Comparison of ENCODE assay signal across 10 mouse cellular contexts in genomic region chr1:90225603-90226254, GRCm38 (mm10). TPM values are rescaled to one million over a fixed set of nuclear protein-coding genes. Genes with fewer than 3 reads are reported as not detected.
DNase-seq lines count a peak whose midpoint lies in the region; ATAC-seq and TF ChIP-seq lines count a peak whose summit lies in the region.
"Had no signal": no experiment of that assay in that cellular context is flagged by ENCODE, and none has a peak within 500 bp of the region (broad histone marks: within the 10 kb centered on the region; RNA-seq: fewer than 3 reads in every experiment).

No protein-coding gene starts in this region.

- WGBS in intestine, embryonic 14.5 days = 48% methylated on average over 9 of the region's 9 CpGs
- 44% methylated on average over 9 of the region's 9 CpGs for WGBS in intestine, postnatal 0 days
- 44% methylated on average over 9 of the region's 9 CpGs for WGBS in kidney, postnatal 0 days
- 36% methylated on average over 9 of the region's 9 CpGs for WGBS in stomach, embryonic 16.5 days
- WGBS in midbrain, embryonic 11.5 days = 77% methylated on average over 9 of the region's 9 CpGs

- H3K4me2 ChIP-seq in intestine, embryonic 14.5 days (ENCODE audit: low read length) = no peak overlapping the region
- no peak overlapping the region for H3K4me2 ChIP-seq in intestine, postnatal 0 days (replicated peaks; ENCODE audit: low read depth)
- no peak overlapping the region for H3K4me2 ChIP-seq in kidney, postnatal 0 days (ENCODE audit: low read length)
- H3K4me2 ChIP-seq in stomach, embryonic 16.5 days (ENCODE audit: low read depth, low read length) = no peak overlapping the region
- no peak overlapping the region for H3K4me2 ChIP-seq in midbrain, embryonic 11.5 days

- 0 out of 2 replicates have a peak, but pooled peaks have one; percentile 61 for ATAC-seq in intestine, embryonic 14.5 days (replicated peaks; ENCODE audit: low FRiP score, low TSS enrichment, low read depth)
- ATAC-seq in intestine, postnatal 0 days = no peak
- ATAC-seq in kidney, postnatal 0 days (replicated peaks; ENCODE audit: low FRiP score, low read depth) = no peak
- ATAC-seq in stomach, embryonic 16.5 days (ENCODE audit: insufficient read depth, low FRiP score) = peak; percentile 78
- no peak for ATAC-seq in midbrain, embryonic 11.5 days (ENCODE audit: low FRiP score)
- ATAC-seq: forebrain, postnatal 0 days had no signal

- H3K9me3 ChIP-seq in intestine, embryonic 14.5 days (ENCODE audit: control insufficient read depth, low read length) = no peaks in the 10 kb centered on the region
- H3K9me3 ChIP-seq in intestine, postnatal 0 days (ENCODE audit: control insufficient read depth) = no peaks in the 10 kb centered on the region
- H3K9me3 ChIP-seq in kidney, postnatal 0 days (replicated peaks; ENCODE audit: low read length) = no peaks in the 10 kb centered on the region
- no peaks in the 10 kb centered on the region for H3K9me3 ChIP-seq in stomach, embryonic 16.5 days (replicated peaks; ENCODE audit: control insufficient read depth, low read length)
- no peaks in the 10 kb centered on the region for H3K9me3 ChIP-seq in midbrain, embryonic 11.5 days (ENCODE audit: control insufficient read depth, low read length)

- no peak for TF ChIP-seq CTCF in intestine, postnatal 0 days (IDR thresholded peaks at IDR 0.05; ENCODE audit: low read depth)
- no peak for TF ChIP-seq CTCF in kidney, postnatal 0 days (IDR thresholded peaks at IDR 0.05; ENCODE audit: low read depth)

- no peak overlapping the region for H3K9ac ChIP-seq in intestine, embryonic 14.5 days (ENCODE audit: low read length)
- H3K9ac ChIP-seq in intestine, postnatal 0 days (ENCODE audit: low read depth, low read length) = no peak overlapping the region
- H3K9ac ChIP-seq in kidney, postnatal 0 days (ENCODE audit: low read depth, low read length) = no peak overlapping the region
- H3K9ac ChIP-seq in stomach, embryonic 16.5 days (ENCODE audit: low read length) = no peak overlapping the region
- no peak overlapping the region for H3K9ac ChIP-seq in midbrain, embryonic 11.5 days (ENCODE audit: low read length)
- H3K9ac ChIP-seq: forebrain, postnatal 0 days had no signal

- DNase-seq in intestine, embryonic 14.5 days (ENCODE audit: low spot score) = no peak
- DNase-seq in heart, adult 8-10 months (ENCODE audit: low spot score) = peak; percentile 63
- peak; percentile 53 for DNase-seq in kidney, postnatal 0 days (ENCODE audit: low spot score)
- no peak for DNase-seq in midbrain, embryonic 11.5 days (ENCODE audit: low spot score, missing footprints)
- no peak for DNase-seq in thymus, postnatal 4 days
- DNase-seq in cerebellum, adult 11 months = no peak
- DNase-seq: forebrain, postnatal 0 days had no signal

- no peak overlapping the region for H3K27ac ChIP-seq in intestine, embryonic 14.5 days (ENCODE audit: low read depth)
- H3K27ac ChIP-seq in intestine, postnatal 0 days (ENCODE audit: low read depth, low read length) = no peak overlapping the region
- no peak overlapping the region for H3K27ac ChIP-seq in kidney, postnatal 0 days
- H3K27ac ChIP-seq in stomach, embryonic 16.5 days (ENCODE audit: low read length) = peak overlapping the region; percentile 39; the same call in 1 of the 2 replicates
- no peak overlapping the region for H3K27ac ChIP-seq in midbrain, embryonic 11.5 days (ENCODE audit: low read depth, low read length)

- no peak overlapping the region for H3K4me3 ChIP-seq in intestine, embryonic 14.5 days (ENCODE audit: low read depth, low read length)
- no peak overlapping the region for H3K4me3 ChIP-seq in intestine, postnatal 0 days (ENCODE audit: low read depth, low read length)
- H3K4me3 ChIP-seq in kidney, postnatal 0 days (replicated peaks; ENCODE audit: low read depth, low read length) = no peak overlapping the region
- H3K4me3 ChIP-seq in stomach, embryonic 16.5 days (replicated peaks; ENCODE audit: low read length) = no peak overlapping the region
- H3K4me3 ChIP-seq in midbrain, embryonic 11.5 days (ENCODE audit: low read depth, low read length) = no peak overlapping the region

- no peaks in the 10 kb centered on the region for H3K36me3 ChIP-seq in intestine, embryonic 14.5 days (ENCODE audit: control insufficient read depth, insufficient read depth, low read length)
- no peaks in the 10 kb centered on the region for H3K36me3 ChIP-seq in intestine, postnatal 0 days (ENCODE audit: control insufficient read depth, insufficient read depth)
- no peaks in the 10 kb centered on the region for H3K36me3 ChIP-seq in kidney, postnatal 0 days (ENCODE audit: insufficient read depth, low read length)
- no peaks in the 10 kb centered on the region for H3K36me3 ChIP-seq in stomach, embryonic 16.5 days (ENCODE audit: control insufficient read depth, insufficient read depth, low read length)
- H3K36me3 ChIP-seq in midbrain, embryonic 11.5 days (ENCODE audit: control insufficient read depth, insufficient read depth, low read length) = no peaks in the 10 kb centered on the region

- peaks cover 15% of the 10 kb centered on the region for H3K4me1 ChIP-seq in intestine, embryonic 14.5 days (replicated peaks; ENCODE audit: control insufficient read depth, insufficient read depth, low read length)
- H3K4me1 ChIP-seq in intestine, postnatal 0 days (replicated peaks; ENCODE audit: control insufficient read depth, insufficient read depth, low read length) = no peaks in the 10 kb centered on the region; the same call in 1 of the 2 replicates
- H3K4me1 ChIP-seq in kidney, postnatal 0 days (replicated peaks; ENCODE audit: insufficient read depth, low read length) = peaks cover 11% of the 10 kb centered on the region; the same call in 1 of the 2 replicates
- H3K4me1 ChIP-seq in stomach, embryonic 16.5 days (ENCODE audit: control insufficient read depth, insufficient read depth, low read length) = peaks cover 18% of the 10 kb centered on the region
- peaks cover 33% of the 10 kb centered on the region for H3K4me1 ChIP-seq in midbrain, embryonic 11.5 days (ENCODE audit: control insufficient read depth, insufficient read depth, low read length)

- no peaks in the 10 kb centered on the region for H3K27me3 ChIP-seq in intestine, embryonic 14.5 days (replicated peaks; ENCODE audit: control insufficient read depth, insufficient read depth, low read length)
- no peaks in the 10 kb centered on the region for H3K27me3 ChIP-seq in intestine, postnatal 0 days (replicated peaks; ENCODE audit: control insufficient read depth, insufficient read depth, low read length)
- H3K27me3 ChIP-seq in kidney, postnatal 0 days (ENCODE audit: insufficient read depth, low read length) = no peaks in the 10 kb centered on the region
- H3K27me3 ChIP-seq in stomach, embryonic 16.5 days (ENCODE audit: control insufficient read depth, insufficient read depth, low read length) = no peaks in the 10 kb centered on the region
- no peaks in the 10 kb centered on the region for H3K27me3 ChIP-seq in midbrain, embryonic 11.5 days (ENCODE audit: control insufficient read depth, insufficient read depth, low read length)

RNA-seq across cellular contexts. Expression of gene Ackr3, which starts 21.9 kb away (rescaled TPM):
- 19.4 and 19.9 TPM in 2 replicates for polyA plus RNA-seq in intestine, embryonic 14.5 days (2014; fragmentation: Nextera tagmentation; extraction: Ambion mirVana)
- polyA plus RNA-seq in intestine, postnatal 0 days (2015; fragmentation: Nextera tagmentation; extraction: Ambion mirVana) = 8.9 and 9.2 TPM in 2 replicates
- 10 to 100 TPM; 46.3 to 71.9 (median 54.9) TPM for total RNA-seq in heart, adult 8-10 months (2022)
- 52.2 and 52.6 TPM in 2 replicates for polyA plus RNA-seq in kidney, postnatal 0 days (2015; fragmentation: Nextera tagmentation; extraction: Ambion mirVana)
- 22.2 and 29.7 TPM in 2 replicates for polyA plus RNA-seq in stomach, embryonic 16.5 days (2015; fragmentation: Nextera tagmentation; extraction: Ambion mirVana)
- polyA plus RNA-seq in midbrain, embryonic 11.5 days (2014; fragmentation: Nextera tagmentation; extraction: Ambion mirVana) = 28.4 and 29.4 TPM in 2 replicates
- total RNA-seq: neutrophil, adult 5-6 weeks had no signal

Comparison
In these comparisons a context has a peak if more than half of its experiments do, and no peak if none do; other contexts are left out.
1. ATAC-seq: peak in intestine, embryonic 14.5 days (single experiment) and stomach, embryonic 16.5 days (single experiment); none in intestine, postnatal 0 days (single experiment), kidney, postnatal 0 days (single experiment) and midbrain, embryonic 11.5 days (single experiment).
2. DNase-seq: peak in heart, adult 8-10 months (single experiment) and kidney, postnatal 0 days (single experiment); none in intestine, embryonic 14.5 days (single experiment), midbrain, embryonic 11.5 days (single experiment), thymus, postnatal 4 days (single experiment) and cerebellum, adult 11 months (single experiment).